Comparison of ENCODE assay signal across 21 mouse cellular contexts in the genomic region with DNA sequence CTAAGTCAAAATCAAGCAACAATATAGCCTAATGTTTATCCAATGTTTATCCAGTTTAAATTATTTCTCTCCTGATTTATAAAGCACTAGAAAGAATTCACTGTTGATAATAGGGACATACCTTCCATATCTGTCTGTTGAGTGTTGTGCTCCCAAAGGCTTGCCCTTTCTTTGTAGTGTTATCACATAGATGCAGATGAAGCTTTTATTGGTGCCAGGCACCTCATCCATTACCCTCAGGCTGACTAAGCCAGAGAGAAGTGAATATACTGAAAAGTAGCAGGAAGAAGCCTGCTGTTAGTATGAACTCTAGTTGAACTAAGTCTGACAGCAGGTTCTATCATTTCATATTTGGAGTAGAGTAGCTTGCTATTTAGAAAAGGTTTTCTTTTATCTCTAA. TPM values are rescaled to one million over a fixed set of nuclear protein-coding genes. Genes with fewer than 3 reads are reported as not detected.
A peak's percentile ranks its signal among the peaks of the same experiment; 100 is the strongest.
DNase-seq lines count a peak whose midpoint lies in the region; ATAC-seq and TF ChIP-seq lines count a peak whose summit lies in the region.
"Had no signal": no experiment of that assay in that cellular context is flagged by ENCODE, and none has a peak within 500 bp of the region (broad histone marks: within the 10 kb centered on the region; RNA-seq: fewer than 3 reads in every experiment).

No protein-coding gene starts in this region.

- no peak for TF ChIP-seq CTCF in lung, embryonic 14.5 days (IDR thresholded peaks at IDR 0.05; ENCODE audit: low read depth)

- no peaks in the 10 kb centered on the region for H3K9me3 ChIP-seq in lung, embryonic 14.5 days (ENCODE audit: low read depth, low read length)
- no peaks in the 10 kb centered on the region for H3K9me3 ChIP-seq in liver, embryonic 13.5 days (replicated peaks)
- H3K9me3 ChIP-seq: forebrain, embryonic 12.5 days; hindbrain, embryonic 10.5 days had no signal

- intact Hi-C loops in heart, postnatal 36 days (cut with DNase I): no loop called here

- peak; percentile 49; the same call in 1 of the 2 replicates for ATAC-seq in lung, embryonic 14.5 days (ENCODE audit: insufficient read depth)
- ATAC-seq in liver, embryonic 13.5 days (ENCODE audit: low read depth): peak; percentile 55
- ATAC-seq in megakaryocyte progenitor cell, adult 5-6 weeks (replicated peaks; ENCODE audit: poor library complexity): peak; percentile 85
- ATAC-seq: forebrain, embryonic 16.5 days had no signal

- no peak overlapping the region for H3K4me3 ChIP-seq in lung, embryonic 14.5 days (ENCODE audit: low read depth, low read length)
- no peak overlapping the region for H3K4me3 ChIP-seq in liver, embryonic 13.5 days (replicated peaks)
- H3K4me3 ChIP-seq: embryonic facial prominence, embryonic 13.5 days; forebrain, embryonic 12.5 days; heart, adult 2 months; heart, embryonic 15.5 days; hindbrain, embryonic 10.5 days had no signal

- no peak overlapping the region for H3K4me2 ChIP-seq in lung, embryonic 14.5 days
- H3K4me2 ChIP-seq in liver, embryonic 13.5 days: no peak overlapping the region
- H3K4me2 ChIP-seq: embryonic facial prominence, embryonic 13.5 days; forebrain, embryonic 12.5 days; heart, embryonic 11.5 days; heart, embryonic 15.5 days; hindbrain, embryonic 14.5 days had no signal

- no peak overlapping the region for H3K27ac ChIP-seq in lung, embryonic 14.5 days (ENCODE audit: low read depth)
- no peak overlapping the region for H3K27ac ChIP-seq in liver, embryonic 13.5 days
- H3K27ac ChIP-seq: embryonic facial prominence, embryonic 13.5 days; forebrain, embryonic 12.5 days; heart, adult 2 months; heart, embryonic 15.5 days; hindbrain, embryonic 10.5 days; hindbrain, embryonic 14.5 days had no signal

- DNase-seq in lung, embryonic 14.5 days: peak; percentile 32
- no peak for DNase-seq in lung, postnatal 36 days
- peak; percentile 23 for DNase-seq in liver, embryonic 13.5 days
- no peak for DNase-seq in adrenal gland, adult 8-10 months
- no peak for DNase-seq in heart, postnatal 36 days
- DNase-seq: adrenal gland, postnatal 10 days; cerebellum, adult 18-20 months; cerebellum, adult 9-11 months; cerebellum, postnatal 36 days; gastrocnemius, postnatal 10 days; heart, adult 2 months; heart, postnatal 14 days had no signal

- H3K9ac ChIP-seq in lung, embryonic 14.5 days: no peak overlapping the region
- no peak overlapping the region for H3K9ac ChIP-seq in liver, embryonic 13.5 days
- H3K9ac ChIP-seq: embryonic facial prominence, embryonic 13.5 days; forebrain, embryonic 12.5 days; heart, embryonic 15.5 days; hindbrain, embryonic 14.5 days had no signal

- H3K27me3 ChIP-seq in lung, embryonic 14.5 days (ENCODE audit: insufficient read depth, low read length): no peaks in the 10 kb centered on the region
- H3K27me3 ChIP-seq in liver, embryonic 13.5 days: no peaks in the 10 kb centered on the region
- H3K27me3 ChIP-seq: CH12.LX; embryonic facial prominence, embryonic 13.5 days; forebrain, embryonic 12.5 days; heart, embryonic 15.5 days had no signal

- no peaks in the 10 kb centered on the region for H3K4me1 ChIP-seq in lung, embryonic 14.5 days (ENCODE audit: insufficient read depth)
- H3K4me1 ChIP-seq in liver, embryonic 13.5 days (replicated peaks): peaks cover 39% of the 10 kb centered on the region
- H3K4me1 ChIP-seq: embryonic facial prominence, embryonic 13.5 days; forebrain, embryonic 12.5 days; heart, embryonic 15.5 days; hindbrain, embryonic 10.5 days had no signal

- peaks cover 6% of the 10 kb centered on the region; the same call in 1 of the 2 replicates for H3K36me3 ChIP-seq in lung, embryonic 14.5 days (ENCODE audit: insufficient read depth)
- peaks cover 7% of the 10 kb centered on the region; the same call in 1 of the 2 replicates for H3K36me3 ChIP-seq in liver, embryonic 13.5 days

RNA-seq across cellular contexts. Expression of a gene that starts 39.8 kb away (rescaled TPM):
- 122 and 125 TPM in 2 replicates for polyA plus RNA-seq in lung, embryonic 14.5 days (2014; fragmentation: Nextera tagmentation; extraction: Ambion mirVana)
- polyA plus RNA-seq in liver, embryonic 13.5 days (2015; fragmentation: Nextera tagmentation; extraction: Ambion mirVana): 74.4 and 78.7 TPM in 2 replicates
- total RNA-seq in megakaryocyte progenitor cell, adult 5-6 weeks (2015): 68.4 and 75.0 TPM in 2 replicates
- 22.2 and 29.0 TPM in 2 replicates for total RNA-seq in megakaryocyte progenitor cell, adult 5-6 weeks (2017)
- 10 to 100 TPM; 55.4 to 98.2 (median 75.5) TPM for total RNA-seq in adrenal gland, adult 8-10 months (2022)
- 100 to 1,000 TPM; 115 to 121 TPM for total RNA-seq in heart, postnatal 36 days (2021)

Comparison
In these comparisons a context has a peak if more than half of its experiments do, and no peak if none do; other contexts are left out.
1. DNase-seq: peak in lung, embryonic 14.5 days (single experiment) and liver, embryonic 13.5 days (single experiment); none in lung, postnatal 36 days (single experiment), adrenal gland, adult 8-10 months (single experiment) and heart, postnatal 36 days (0 of 2).
2. Peak in every context shown above with its lines, with median percentiles within 50 percentile points of each other: ATAC-seq.